Mouse (Mus musculus) naive thymus-derived CD4-positive, alpha-beta T cell, adult 5 months (primary cell): ENCODE data around the gene Gm5127. TPM values are rescaled to one million over a fixed set of nuclear protein-coding genes. Genes with fewer than 3 reads are reported as not detected.

Experiments used
- polyA plus RNA-seq: library from polyadenylated mRNA; unstranded; fragments of 100-300 nt; shearing (Covaris generic); gene quantifications from one replicate; pipeline ENCODE4 v1.2.1, GENCODE M21; 2017

Gm5127 gene
- polyA plus RNA-seq, result not detected

DNA sequence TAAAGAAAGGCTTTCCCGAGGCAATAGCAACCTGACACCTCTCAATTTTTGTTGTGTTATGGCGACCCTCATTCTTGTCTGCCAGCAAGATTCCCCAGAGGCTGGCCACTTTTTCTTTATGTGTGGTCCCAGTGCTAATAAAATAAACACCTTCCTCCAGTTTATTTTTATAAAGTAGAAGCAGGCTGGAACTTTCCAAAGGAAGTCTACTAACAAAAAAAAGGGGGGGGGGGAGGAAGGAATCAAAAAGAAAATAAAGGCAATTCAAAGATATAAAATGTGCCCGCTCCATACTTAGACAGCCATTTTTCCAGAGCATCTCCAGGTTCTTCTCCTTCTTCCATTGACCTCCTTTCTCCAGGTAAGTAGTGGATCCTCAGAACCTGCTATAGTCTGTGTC, at the start of gene Gm5127:
TSS of gene Gm5127 (plus strand) at position 301 of the 400 bp plus-strand sequence.

DNA sequence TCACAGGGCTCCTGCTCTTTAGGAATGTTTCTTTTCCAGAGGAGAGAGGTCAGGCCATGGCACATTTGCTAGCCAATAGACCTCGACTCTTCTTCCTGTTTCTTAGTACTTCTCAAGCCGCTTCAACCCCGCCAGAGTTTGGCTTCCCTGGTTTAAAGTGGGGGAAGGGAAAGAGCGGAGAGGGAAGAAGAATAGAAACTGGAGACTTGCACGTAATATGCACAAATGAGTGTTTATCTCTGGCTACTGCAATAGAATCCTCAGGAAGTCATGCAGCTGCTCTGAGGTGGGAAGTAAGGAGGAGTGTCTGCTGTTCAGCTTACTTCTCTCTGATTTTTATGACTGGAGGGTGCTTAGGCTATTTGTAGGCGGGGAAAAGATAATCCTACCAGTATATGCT, 20.4 kb downstream of the Gm5127 start, which contains the start of gene Cysltr1:
TSS of gene Cysltr1 (minus strand) at position 294 of the 400 bp plus-strand sequence.

Other genes with a start within 250 kb of the Gm5127 start
- not detected for gene Fndc3c1, start 97.8 kb upstream of the Gm5127 start, polyA plus RNA-seq
- gene Cysltr1, start 20.5 kb downstream of the Gm5127 start, polyA plus RNA-seq, result not detected